Mouse (Mus musculus): ENCODE data around the gene Ggct.

DNA sequence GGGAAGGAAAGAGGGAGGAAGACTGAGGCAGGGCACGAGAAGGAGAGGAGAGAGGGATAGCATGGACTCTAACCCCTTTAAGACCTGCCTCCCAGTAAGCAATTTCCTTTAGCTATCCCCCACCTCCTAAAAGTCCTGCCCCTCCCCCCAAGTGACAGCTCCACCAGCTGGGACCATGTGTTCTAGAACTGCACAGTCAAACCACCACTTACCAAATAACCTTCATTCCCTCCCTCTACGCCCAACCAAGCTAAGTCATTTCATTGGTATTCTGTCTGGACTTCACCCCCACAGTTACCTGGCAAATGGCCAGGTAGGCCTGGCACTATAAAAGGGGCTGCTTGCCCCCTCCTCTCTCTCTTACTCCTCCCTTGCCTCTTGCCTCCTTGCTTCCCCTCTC is 34.9 kb upstream of the Ggct start:
- no peak for TF ChIP-seq CTCF (IDR thresholded peaks at IDR 0.05; ENCODE audit: low read depth)
- no peak for TF ChIP-seq EP300 (IDR thresholded peaks at IDR 0.05; ENCODE audit: low read depth)

Measured in heart, postnatal 0 days (tissue).